Mouse (Mus musculus) erythroblast, embryonic 14.5 days (primary cell): ENCODE data around the gene Hras.

Experiments used
- GATA1 ChIP-seq: IDR thresholded peaks from 2 replicates; pipeline ENCODE4 v1.6.1; 2012; ENCODE audit warnings: low read length, inconsistent platforms, mixed read lengths
- TAL1 ChIP-seq: IDR thresholded peaks from 3 replicates; pipeline ENCODE4 v1.6.1; 2012; ENCODE audit warnings: low read length, inconsistent platforms, mixed read lengths

GRCm38 (mm10) chr7:141219558-141220099 lies 25.8 kb upstream of the Hras start:
- TF ChIP-seq GATA1, result no peak
- TF ChIP-seq TAL1, result no peak
